Mouse (Mus musculus) ovary, adult 2 months (tissue): Measurements from ENCODE around the gene Sec24b. TPM values are rescaled to one million over a fixed set of nuclear protein-coding genes. Genes with fewer than 3 reads are reported as not detected.

Experiments used
- polyA plus RNA-seq: library from polyadenylated mRNA; depleted of rRNA; stranded (reverse); fragments of >200 nt; gene quantifications from 2 replicates; pipeline ENCODE4 v1.2.3, GENCODE M21; 2012; rRNA removed

Sec24b gene
- polyA plus RNA-seq, result 64.7 and 111 TPM in 2 replicates

GRCm38 (mm10) chr3:130061281-130061680 is at the start of gene Sec24b:
TSS of gene Sec24b (minus strand) at chr3:130061553.

GRCm38 (mm10) chr3:129969432-129970395 is 91.6 kb downstream of the Sec24b start, which contains the start of gene Mcub:
TSS of gene Mcub (minus strand) at chr3:129970206.

Other genes starting within 250 kb of the Sec24b start
- gene Rrh, start 239.0 kb downstream of the Sec24b start, polyA plus RNA-seq, result not detected in 2 replicates
- 20.8 and 25.3 TPM in 2 replicates for gene Gar1, start 230.2 kb downstream of the Sec24b start, polyA plus RNA-seq
- 7.5 and 8.0 TPM in 2 replicates for gene Cfi, start 225.7 kb downstream of the Sec24b start, polyA plus RNA-seq
- 152 and 177 TPM in 2 replicates for gene Pla2g12a, start 182.9 kb downstream of the Sec24b start, polyA plus RNA-seq
- gene Casp6, start 160.1 kb downstream of the Sec24b start, polyA plus RNA-seq, result 116 and 125 TPM in 2 replicates
- gene Mcub, start 91.3 kb downstream of the Sec24b start, polyA plus RNA-seq, result 4.9 and 5.8 TPM in 2 replicates
- 0.32 and 0.40 TPM in 2 replicates for gene Col25a1, start 69.9 kb upstream of the Sec24b start, polyA plus RNA-seq